Mouse (Mus musculus) erythroblast, embryonic 14.5 days (primary cell): ENCODE results near the gene Gm45261.

Source experiments
- GATA1 ChIP-seq: IDR thresholded peaks from 2 replicates; pipeline ENCODE4 v1.6.1; 2012; ENCODE audit warnings: low read length, inconsistent platforms, mixed read lengths
- TAL1 ChIP-seq: IDR thresholded peaks from 3 replicates; pipeline ENCODE4 v1.6.1; 2012; ENCODE audit warnings: low read length, inconsistent platforms, mixed read lengths

DNA sequence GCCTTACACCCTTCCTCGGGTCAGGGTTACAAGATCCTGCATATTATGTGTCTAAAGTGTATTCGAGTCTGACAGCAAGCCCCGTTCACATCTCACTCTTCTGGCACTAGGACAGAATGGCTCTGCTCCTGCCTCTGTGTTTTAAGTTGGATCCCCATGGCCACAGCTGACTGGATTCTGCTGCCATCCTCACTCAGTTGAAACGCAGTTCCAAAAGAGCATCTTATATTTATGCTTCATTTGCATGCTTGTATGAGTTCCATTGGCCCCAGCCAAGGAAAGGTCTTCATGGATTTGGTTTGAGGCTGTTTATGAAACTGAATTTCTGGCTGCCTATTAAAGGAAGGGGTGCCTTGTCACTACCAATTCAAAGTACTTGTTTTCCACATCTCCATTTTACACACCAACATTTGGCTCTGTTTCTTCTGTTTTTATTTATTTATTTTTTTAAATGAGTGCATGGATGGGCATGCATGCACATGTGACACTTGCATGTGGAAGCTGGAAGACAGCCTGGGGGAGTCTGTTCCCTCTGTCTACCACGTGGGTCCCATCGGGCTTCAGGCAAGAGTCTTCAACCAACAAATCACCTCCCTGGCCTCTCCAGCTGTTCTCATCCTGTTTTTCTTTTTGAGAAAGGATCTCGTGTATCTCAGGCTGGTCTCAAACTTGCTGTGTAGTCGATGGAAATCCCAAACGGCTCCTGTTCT is 41.4 kb upstream of the Gm45261 start:
- no peak for TF ChIP-seq GATA1
- no peak for TF ChIP-seq TAL1
